Mouse (Mus musculus) limb, embryonic 14.5 days (tissue): ENCODE results near the gene Birc6. TPM values are rescaled to one million over a fixed set of nuclear protein-coding genes. Genes with fewer than 3 reads are reported as not detected.

Experiments used
- ATAC-seq: fragments of 200-750 bp; cut with Nextera tagmentation; 2 replicates; pipeline ENCODE4 v1.8.0; 2017; ENCODE audit warnings: low read depth, moderate number of reproducible peaks, moderate TSS enrichment; ENCODE audit not compliant: low FRiP score
- DNase-seq: peaks from one replicate; pipeline ENCODE4 v3.0.0-alpha.2; 2015; ENCODE audit warnings: low spot score
- H3K27ac ChIP-seq: fragments of 300-500 bp; sonication (generic); replicated peaks from 2 replicates; pipeline ENCODE4 v1.5.1; 2014; ENCODE audit warnings: low read depth, mild to moderate bottlenecking, low read length, moderate library complexity, mixed read lengths
- H3K27me3 ChIP-seq: fragments of 300-500 bp; sonication (generic); 2 replicates; pipeline ENCODE4 v1.6.1; 2014; ENCODE audit warnings: low read length, mixed read lengths; ENCODE audit not compliant: control insufficient read depth, insufficient read depth
- H3K36me3 ChIP-seq: fragments of 300-500 bp; sonication (generic); 2 replicates; pipeline ENCODE4 v1.6.1; 2014; ENCODE audit warnings: mild to moderate bottlenecking, low read length, moderate library complexity, mixed read lengths; ENCODE audit not compliant: control insufficient read depth, insufficient read depth
- H3K4me1 ChIP-seq: fragments of 300-500 bp; sonication (generic); 2 replicates; pipeline ENCODE4 v1.6.1; 2014; ENCODE audit warnings: antibody characterized with exemption, low read length, mixed read lengths; ENCODE audit not compliant: control insufficient read depth, insufficient read depth
- H3K4me2 ChIP-seq: fragments of 300-500 bp; sonication (generic); replicated peaks from 2 replicates; pipeline ENCODE4 v1.6.1; 2014; ENCODE audit warnings: low read depth, mild to moderate bottlenecking, low read length, moderate library complexity; ENCODE audit not compliant: severe bottlenecking
- H3K4me3 ChIP-seq: fragments of 300-500 bp; sonication (generic); replicated peaks from 2 replicates; pipeline ENCODE4 v1.5.1; 2014; ENCODE audit warnings: low read length
- H3K9ac ChIP-seq: fragments of 300-500 bp; sonication (generic); 2 replicates; pipeline ENCODE4 v1.6.1; 2014; ENCODE audit warnings: mild to moderate bottlenecking, low read depth, low read length, moderate library complexity; ENCODE audit not compliant: severe bottlenecking
- H3K9me3 ChIP-seq: fragments of 300-500 bp; sonication (generic); 2 replicates; pipeline ENCODE4 v1.6.1; 2016; ENCODE audit warnings: low read length; ENCODE audit not compliant: control insufficient read depth
- POLR2A ChIP-seq: fragments of 200-500 bp; IDR thresholded peaks from 2 replicates; pipeline ENCODE4 v1.8.0; 2012; ENCODE audit warnings: inconsistent platforms, mild to moderate bottlenecking, moderate library complexity, borderline replicate concordance; ENCODE audit not compliant: insufficient read depth, insufficient read length; ENCODE audit errors: extremely low read depth
- WGBS: fragments of 180-500 bp; shearing (Covaris S2); extraction: QIAGEN DNeasy Blood & Tissue Kit; methylation state at CpG from one replicate; pipeline ENCODE4 v1.1.7; 2014; 5-methylcytosine and 5-hydroxymethylcytosine counted together
- polyA plus RNA-seq, 2 experiments: library from polyadenylated mRNA; depleted of rRNA in 1 of 2; stranded (reverse) in 1 of 2; unstranded in 1 of 2; fragments of >200 nt; fragmentation: Nextera tagmentation in 1 of 2; extraction: Ambion mirVana in 1 of 2; gene quantifications; 2 replicates each; pipeline versions ENCODE4 v1.2.1 to v1.2.3; 2012 to 2014

The Birc6 gene
- polyA plus RNA-seq, 2 experiments = 87.3 to 96.5 TPM

GRCm38 (mm10) chr17:74707637-74708152 lies 179.6 kb downstream of the Birc6 start:
- DNase-seq (no peak), ATAC-seq (no peak)
- 82% methylated on average over 7 of the region's 7 CpGs for WGBS

GRCm38 (mm10) chr17:74710731-74711130 lies 182.6 kb downstream of the Birc6 start:
- Histone ChIP-seq H3K27me3 (no peaks in the 10 kb centered on the region), H3K4me1 (0 out of 2 replicates have a peak, but pooled peaks cover 7% of the 10 kb centered on the region), H3K27ac (peak overlapping the region; percentile 19; the same call in 1 of the 2 replicates), H3K36me3 (no peaks in the 10 kb centered on the region), H3K9me3 (no peaks in the 10 kb centered on the region), H3K4me2 (no peak overlapping the region), H3K4me3 (no peak overlapping the region), H3K9ac (no peak overlapping the region)
- peak; percentile 42 for ATAC-seq
- WGBS = 56% methylated on average over 4 of the region's 4 CpGs
- DNase-seq = peak; percentile 66
- TF ChIP-seq POLR2A = no peak

More at GRCm38 (mm10) chr17:74707637-74708152, 179.6 kb downstream of the Birc6 start:
- no peak for TF ChIP-seq POLR2A
- no peak overlapping the region for H3K27ac ChIP-seq
- H3K4me3 ChIP-seq = no peak overlapping the region
- H3K4me2 ChIP-seq = no peak overlapping the region
- H3K4me1 ChIP-seq = 0 out of 2 replicates have a peak, but pooled peaks cover 7% of the 10 kb centered on the region
- H3K36me3 ChIP-seq = peaks cover 9% of the 10 kb centered on the region
- H3K27me3 ChIP-seq = no peaks in the 10 kb centered on the region
- no peak overlapping the region for H3K9ac ChIP-seq
- H3K9me3 ChIP-seq = no peaks in the 10 kb centered on the region

- TF ChIP-seq POLR2A = no peak
- peak overlapping the region; percentile 5; the same call in 1 of the 2 replicates for H3K27ac ChIP-seq
- no peak for DNase-seq
Observed at GRCm38 (mm10) chr17:74711627-74712026, 183.5 kb downstream of the Birc6 start.

GRCm38 (mm10) chr17:74715128-74715527 lies 187.0 kb downstream of the Birc6 start:
- ATAC-seq = no peak
- no peak overlapping the region for H3K4me2 ChIP-seq
- H3K4me1 ChIP-seq = peaks cover 10% of the 10 kb centered on the region; the same call in 1 of the 2 replicates
- H3K27ac ChIP-seq = no peak overlapping the region
- H3K9ac ChIP-seq = no peak overlapping the region
- no peaks in the 10 kb centered on the region for H3K27me3 ChIP-seq
- no peaks in the 10 kb centered on the region for H3K9me3 ChIP-seq
- TF ChIP-seq POLR2A = no peak
- H3K36me3 ChIP-seq = peaks cover 5% of the 10 kb centered on the region; the same call in 1 of the 2 replicates
- 59% methylated on average over 3 of the region's 3 CpGs for WGBS
- DNase-seq = no peak
- H3K4me3 ChIP-seq = no peak overlapping the region

More at GRCm38 (mm10) chr17:74711627-74712026, 183.5 kb downstream of the Birc6 start:
- Histone ChIP-seq H3K9ac (no peak overlapping the region), H3K36me3 (no peaks in the 10 kb centered on the region), H3K4me3 (no peak overlapping the region), H3K27me3 (no peaks in the 10 kb centered on the region), H3K4me1 (0 out of 2 replicates have a peak, but pooled peaks cover 7% of the 10 kb centered on the region), H3K4me2 (no peak overlapping the region), H3K9me3 (no peaks in the 10 kb centered on the region)
- 50% methylated on average over 8 of the region's 8 CpGs for WGBS
- no peak for ATAC-seq

GRCm38 (mm10) chr17:74715724-74716123 lies 187.6 kb downstream of the Birc6 start:
- WGBS = 38% methylated on average over 1 of the region's 1 CpGs
- no peak for DNase-seq
- H3K36me3 ChIP-seq = peaks cover 11% of the 10 kb centered on the region; the same call in 1 of the 2 replicates

More at GRCm38 (mm10) chr17:74715724-74716123, 187.6 kb downstream of the Birc6 start:
- Histone ChIP-seq H3K4me3 (no peak overlapping the region), H3K4me2 (no peak overlapping the region), H3K9ac (no peak overlapping the region), H3K27ac (no peak overlapping the region), H3K9me3 (no peaks in the 10 kb centered on the region), H3K4me1 (peaks cover 10% of the 10 kb centered on the region; the same call in 1 of the 2 replicates), H3K27me3 (no peaks in the 10 kb centered on the region)
- no peak for TF ChIP-seq POLR2A
- ATAC-seq = no peak
